Mouse (Mus musculus) midbrain, embryonic 15.5 days (tissue): ENCODE results near the gene Slc38a11. TPM values are rescaled to one million over a fixed set of nuclear protein-coding genes. Genes with fewer than 3 reads are reported as not detected.

ENCODE experiments used
- ATAC-seq: fragments of 200-750 bp; cut with Nextera tagmentation; replicated peaks from 2 replicates; pipeline ENCODE4 v1.8.0; 2017; ENCODE audit warnings: moderate TSS enrichment
- H3K27ac ChIP-seq: fragments of 300-500 bp; sonication (generic); 2 replicates; pipeline ENCODE4 v1.5.1; 2015; ENCODE audit warnings: mild to moderate bottlenecking, inconsistent platforms
- H3K27me3 ChIP-seq: fragments of 300-500 bp; sonication (generic); replicated peaks from 2 replicates; pipeline ENCODE4 v1.6.1; 2015; ENCODE audit warnings: inconsistent platforms
- H3K36me3 ChIP-seq: fragments of 300-500 bp; sonication (generic); replicated peaks from 2 replicates; pipeline ENCODE4 v1.6.1; 2015; ENCODE audit warnings: inconsistent platforms
- H3K4me1 ChIP-seq: fragments of 300-500 bp; sonication (generic); 2 replicates; pipeline ENCODE4 v1.6.1; 2015; ENCODE audit warnings: inconsistent platforms
- H3K4me2 ChIP-seq: fragments of 300-500 bp; sonication (generic); 2 replicates; pipeline ENCODE4 v1.6.1; 2015; ENCODE audit warnings: inconsistent platforms, mild to moderate bottlenecking, moderate library complexity
- H3K4me3 ChIP-seq: fragments of 300-500 bp; sonication (generic); 2 replicates; pipeline ENCODE4 v1.5.1; 2015; ENCODE audit warnings: mild to moderate bottlenecking, inconsistent platforms
- H3K9ac ChIP-seq: fragments of 300-500 bp; sonication (generic); 2 replicates; pipeline ENCODE4 v1.6.1; 2015; ENCODE audit warnings: mild to moderate bottlenecking, inconsistent platforms
- H3K9me3 ChIP-seq: fragments of 300-500 bp; sonication (generic); 2 replicates; pipeline ENCODE4 v1.6.1; 2016; ENCODE audit warnings: inconsistent platforms
- WGBS: fragments of 180-500 bp; shearing (Covaris S2); methylation state at CpG from one replicate; pipeline ENCODE4 v1.1.7; 2015; ENCODE audit warnings: mixed read lengths; 5-methylcytosine and 5-hydroxymethylcytosine counted together
- microRNA-seq: library from miRNA; unstranded; fragments of <30 nt; microRNA quantifications from one replicate; pipeline ENCODE4, GENCODE M21; 2016
- polyA plus RNA-seq: library from polyadenylated mRNA; unstranded; fragments of >200 nt; fragmentation: Nextera tagmentation; extraction: Ambion mirVana; gene quantifications from 2 replicates; pipeline ENCODE4 v1.2.1, GENCODE M21; 2015

The Slc38a11 gene
- polyA plus RNA-seq, 1 experiment from 2014 or later: 1.0 TPM

DNA sequence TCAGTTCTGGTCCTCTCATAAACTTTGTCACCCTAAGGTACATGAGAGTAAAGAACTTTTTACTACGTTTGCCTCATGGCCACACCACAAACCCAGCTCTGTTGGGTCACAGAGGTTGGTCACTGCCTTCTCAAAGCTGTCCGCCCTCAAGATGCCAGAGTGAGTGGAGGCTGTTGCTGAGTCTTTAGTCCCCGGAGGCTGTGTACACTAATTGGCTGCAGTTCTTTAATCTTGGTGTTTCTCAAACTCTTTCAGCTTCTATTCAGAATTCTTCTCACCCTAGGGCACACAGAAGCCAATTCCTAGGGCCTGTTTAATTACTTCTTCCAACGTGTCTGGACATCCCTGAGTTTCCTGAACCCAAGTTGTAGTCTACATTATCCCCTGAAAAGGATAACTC is 96.0 kb downstream of the Slc38a11 start:
- Histone ChIP-seq H3K4me3 (no peak overlapping the region), H3K9ac (no peak overlapping the region), H3K9me3 (no peaks in the 10 kb centered on the region), H3K27ac (no peak overlapping the region), H3K27me3 (no peaks in the 10 kb centered on the region), H3K4me1 (no peaks in the 10 kb centered on the region), H3K36me3 (no peaks in the 10 kb centered on the region), H3K4me2 (no peak overlapping the region)
- WGBS: 56% methylated on average over 4 of the region's 4 CpGs
- no peak for ATAC-seq

DNA sequence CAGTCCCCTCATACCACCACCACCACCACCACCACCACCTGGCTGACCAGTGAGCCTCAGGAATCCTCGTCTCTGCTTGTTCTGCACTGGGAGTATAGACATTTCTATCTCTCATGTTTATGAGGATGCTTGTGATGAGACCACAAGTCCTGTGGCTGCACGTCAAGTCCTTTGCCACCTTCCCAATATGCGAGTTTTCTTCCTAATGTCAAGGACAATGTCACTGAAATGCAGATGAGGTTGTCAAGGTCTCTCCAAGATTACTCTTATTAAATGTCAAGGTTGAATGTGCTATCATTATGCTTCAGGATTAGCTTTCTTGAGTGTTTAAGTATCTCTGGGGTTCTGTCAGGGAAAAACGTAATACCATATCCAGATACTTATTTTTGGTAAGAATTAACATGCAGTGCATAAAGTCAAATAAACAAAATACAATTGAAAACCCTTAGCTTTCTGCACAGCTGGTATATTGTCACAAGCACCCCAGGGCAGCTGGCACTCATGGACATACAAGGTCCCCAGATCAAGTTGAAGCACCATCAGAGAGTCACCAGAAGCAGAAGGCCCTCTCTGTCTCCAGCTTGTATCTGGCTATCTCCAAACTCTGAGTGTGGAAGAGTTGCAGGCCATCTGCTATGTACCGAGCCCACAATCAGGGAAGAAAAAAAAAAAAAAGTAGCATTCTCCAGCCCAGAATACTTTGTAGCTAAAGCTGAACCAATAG is 97.1 kb downstream of the Slc38a11 start:
- H3K9ac ChIP-seq: no peak overlapping the region
- H3K36me3 ChIP-seq: no peaks in the 10 kb centered on the region
- 83% methylated on average over 5 of the region's 5 CpGs for WGBS
- no peak overlapping the region for H3K4me2 ChIP-seq
- no peaks in the 10 kb centered on the region for H3K9me3 ChIP-seq
- ATAC-seq: no peak
- no peaks in the 10 kb centered on the region for H3K4me1 ChIP-seq
- H3K27me3 ChIP-seq: no peaks in the 10 kb centered on the region
- no peak overlapping the region for H3K27ac ChIP-seq
- H3K4me3 ChIP-seq: no peak overlapping the region

Small RNA genes within 50 kb of the gene (microRNA-seq; reads per million reads assigned to microRNA genes)
- not detected for gene Mir6337

Other genes with a start within 250 kb of the Slc38a11 start
- gene Cobll1, start 124.6 kb downstream of the Slc38a11 start, polyA plus RNA-seq: 3.1 and 3.4 TPM in 2 replicates
- 63.0 and 71.7 TPM in 2 replicates for gene Scn3a, start 203.6 kb upstream of the Slc38a11 start, polyA plus RNA-seq